Mouse (Mus musculus) stomach, embryonic 15.5 days (tissue): ENCODE data around the gene Olfr467. TPM values are rescaled to one million over a fixed set of nuclear protein-coding genes. Genes with fewer than 3 reads are reported as not detected.

Experiments used
- polyA plus RNA-seq: library from polyadenylated mRNA; unstranded; fragments of >200 nt; fragmentation: Nextera tagmentation; extraction: Ambion mirVana; gene quantifications from 2 replicates; pipeline ENCODE4 v1.2.1, GENCODE M21; 2015

The Olfr467 gene
- polyA plus RNA-seq, 1 experiment from 2014 or later = not detected

Other genes with a start within 250 kb of the Olfr467 start
- gene Olfml1, start 244.8 kb upstream of the Olfr467 start, polyA plus RNA-seq = 16.9 and 17.5 TPM in 2 replicates
- 13.0 and 13.7 TPM in 2 replicates for gene Ppfibp2, start 217.1 kb upstream of the Olfr467 start, polyA plus RNA-seq
- not detected in 2 replicates for gene 5330417H12Rik, start 187.1 kb upstream of the Olfr467 start, polyA plus RNA-seq
- gene Cyb5r2, start 54.2 kb upstream of the Olfr467 start, polyA plus RNA-seq = 0.18 and 0.34 TPM in 2 replicates
- not detected in 2 replicates for gene Ovch2, start 11.1 kb upstream of the Olfr467 start, polyA plus RNA-seq
- not detected in 2 replicates for gene Olfr469, start 13.3 kb downstream of the Olfr467 start, polyA plus RNA-seq
- not detected in 2 replicates for gene Olfr470, start 35.2 kb downstream of the Olfr467 start, polyA plus RNA-seq
- 0.03 TPM in 1 of 2 replicates, not detected in the other for gene Olfr472, start 85.6 kb downstream of the Olfr467 start, polyA plus RNA-seq
- gene Olfr473, start 118.2 kb downstream of the Olfr467 start, polyA plus RNA-seq = not detected in 2 replicates
- gene Olfr474, start 142.4 kb downstream of the Olfr467 start, polyA plus RNA-seq = not detected in 2 replicates
- not detected in 2 replicates for gene Olfr476, start 152.5 kb downstream of the Olfr467 start, polyA plus RNA-seq
- not detected in 2 replicates for gene Olfr477, start 174.4 kb downstream of the Olfr467 start, polyA plus RNA-seq
- gene Olfr478, start 221.7 kb downstream of the Olfr467 start, polyA plus RNA-seq = not detected in 2 replicates
- not detected in 2 replicates for gene Olfr479, start 238.4 kb downstream of the Olfr467 start, polyA plus RNA-seq